Mouse (Mus musculus): ENCODE measurements around the gene Akap7. TPM values are rescaled to one million over a fixed set of nuclear protein-coding genes. Genes with fewer than 3 reads are reported as not detected.

The Akap7 gene
- total RNA-seq, 2 experiments from 2014 or later, result 47.5 to 60.7 TPM

DNA sequence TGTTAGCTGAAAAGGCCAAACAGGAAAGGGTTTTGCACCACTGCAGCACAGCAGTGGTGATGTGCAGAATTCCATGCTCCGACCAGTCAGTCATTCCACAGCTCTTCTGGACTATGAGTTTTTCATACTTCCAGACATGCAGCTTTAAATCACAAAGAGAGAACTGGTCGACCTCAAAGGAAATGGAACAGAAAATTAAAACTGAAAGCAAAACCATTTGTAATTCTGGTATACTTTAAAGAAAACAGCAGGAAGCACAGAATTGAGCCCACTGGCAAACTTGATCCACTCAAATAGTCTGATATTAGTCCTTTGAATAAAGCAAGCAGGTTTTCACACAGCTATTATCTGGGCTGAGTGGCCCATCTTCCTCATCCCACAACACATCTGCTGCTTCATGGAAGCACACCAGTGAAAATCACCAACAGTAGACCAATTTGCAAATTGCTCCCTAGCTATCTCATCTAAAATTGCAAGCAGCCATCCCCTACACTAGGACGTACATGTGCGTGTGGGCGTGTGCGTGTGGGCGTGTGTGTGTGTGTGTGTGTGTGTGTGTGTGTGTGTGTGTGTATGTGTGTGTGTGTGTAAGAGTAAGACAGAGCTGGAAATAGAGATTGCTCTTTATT, 156.4 kb downstream of the Akap7 start:
- intact Hi-C loops (cut with DNase I), result no loop called here
- DNase-seq, result no peak

DNA sequence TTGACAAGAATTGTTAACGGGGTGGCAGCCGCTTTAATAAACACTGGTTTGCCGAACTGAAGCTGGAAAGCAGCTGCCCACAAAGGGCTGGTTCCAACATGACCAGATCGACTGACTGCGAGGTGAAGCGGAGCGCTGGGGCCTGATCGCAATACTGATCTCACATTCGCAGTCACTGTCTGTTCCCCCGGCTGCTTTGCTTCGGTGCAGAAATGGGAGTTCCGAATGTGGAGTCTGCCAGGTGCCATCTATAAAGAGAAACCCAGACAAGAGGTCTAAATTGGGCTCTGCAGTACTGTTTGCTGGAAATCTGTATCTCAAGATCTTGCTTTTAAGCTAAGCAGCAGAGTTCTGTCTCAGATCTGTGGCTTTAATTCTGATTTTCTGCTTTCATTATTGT, 161.8 kb downstream of the Akap7 start:
- DNase-seq, result no peak
- intact Hi-C loops (cut with DNase I), result no loop called here

DNA sequence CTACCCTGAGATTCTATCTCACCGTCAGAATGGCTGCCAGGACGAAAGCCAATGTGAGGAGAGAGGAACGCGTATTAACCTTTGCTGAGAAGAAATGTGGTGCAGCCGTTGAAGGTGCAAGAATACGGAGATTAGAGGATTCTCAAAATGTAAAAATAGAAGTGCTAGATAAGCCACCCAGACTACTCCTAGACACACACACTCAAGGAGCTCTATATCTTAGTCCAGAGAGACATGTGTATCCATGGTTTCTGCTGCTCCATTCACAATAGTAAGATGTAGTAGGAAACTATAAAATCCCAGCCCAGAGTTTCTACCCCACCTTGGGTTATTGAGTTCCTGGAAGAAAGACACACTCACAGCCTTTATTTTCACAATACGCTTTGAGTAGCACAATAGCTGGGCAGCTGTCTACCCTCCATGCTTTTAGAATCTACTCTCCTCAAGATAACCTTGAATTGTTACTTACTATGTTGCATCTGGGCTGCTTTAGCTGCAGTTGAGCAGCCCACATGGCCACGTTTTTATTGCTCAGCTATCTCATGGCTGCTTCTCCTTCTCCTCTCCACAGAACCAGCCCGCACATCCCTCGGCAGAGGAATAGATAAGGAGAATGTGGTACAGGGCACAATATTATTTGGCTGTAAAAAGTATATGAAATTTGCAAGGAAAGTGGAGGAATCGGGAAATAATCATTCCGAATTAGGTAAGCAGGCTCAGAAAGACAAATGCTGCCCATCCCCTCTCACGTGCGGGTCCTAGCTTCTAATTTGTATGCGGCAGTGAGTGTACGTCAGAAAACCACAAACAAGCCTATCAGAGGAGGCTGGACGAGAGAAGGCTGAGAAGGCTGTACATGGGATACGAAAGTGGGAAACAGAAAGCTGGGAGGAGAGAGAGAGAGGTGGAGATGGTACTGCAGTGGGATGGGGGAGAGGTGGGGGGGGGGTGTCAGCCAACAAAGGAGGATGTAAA, 162.6 kb downstream of the Akap7 start:
- DNase-seq, result no peak
- intact Hi-C loops (cut with DNase I), result no loop called here

DNA sequence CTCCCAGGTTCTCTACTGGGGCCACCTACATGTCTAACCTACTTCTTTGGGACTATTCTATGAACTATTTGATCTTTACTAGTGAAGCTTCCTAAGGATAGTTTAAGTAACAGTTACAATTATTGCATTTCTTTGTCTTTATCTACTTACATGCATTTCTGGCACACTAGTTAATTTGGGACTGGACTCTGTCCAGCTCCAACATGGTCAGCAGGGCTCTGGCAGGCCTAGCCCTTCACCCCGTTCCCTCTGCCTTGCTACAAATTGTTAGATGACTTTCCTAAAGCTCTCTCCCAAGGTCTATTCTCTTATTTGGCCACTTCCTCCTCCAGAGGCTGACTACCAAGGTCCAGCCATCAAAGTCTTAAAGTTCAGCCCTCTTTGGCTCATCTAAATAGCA, 165.9 kb downstream of the Akap7 start:
- intact Hi-C loops (cut with DNase I), result no loop called here
- no peak for DNase-seq

DNA sequence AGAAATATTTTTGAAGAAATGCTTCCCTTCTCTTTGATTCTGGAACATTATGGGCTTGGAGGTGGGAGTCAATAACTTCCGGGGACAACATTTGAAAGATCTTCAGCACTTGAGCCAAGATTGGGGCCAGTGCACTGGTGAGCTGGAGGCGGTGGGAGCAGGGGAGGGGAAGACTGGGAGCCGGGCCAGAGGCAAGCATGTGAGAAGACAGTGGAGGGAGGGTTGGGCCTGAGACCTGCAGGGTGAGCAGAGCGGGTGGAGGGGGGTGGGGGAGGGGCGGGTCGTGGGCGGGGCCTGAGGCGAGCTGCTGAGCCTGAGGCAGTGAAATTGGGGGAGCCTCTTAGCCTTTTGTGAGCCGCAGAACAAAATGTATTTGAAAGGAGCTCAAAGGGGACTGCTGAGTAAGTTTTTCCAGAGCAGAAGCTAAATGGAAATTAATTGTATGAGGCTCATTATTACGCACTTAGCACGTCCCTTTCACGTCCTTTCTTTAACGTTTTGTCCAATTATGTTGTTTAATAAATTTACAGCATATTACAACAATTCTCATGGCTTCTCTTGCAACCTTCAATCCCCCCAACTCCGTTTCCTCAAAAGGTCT, 167.4 kb downstream of the Akap7 start:
- peak; percentile 5 to 18 for DNase-seq
- intact Hi-C loops (cut with DNase I), result no loop called here

DNA sequence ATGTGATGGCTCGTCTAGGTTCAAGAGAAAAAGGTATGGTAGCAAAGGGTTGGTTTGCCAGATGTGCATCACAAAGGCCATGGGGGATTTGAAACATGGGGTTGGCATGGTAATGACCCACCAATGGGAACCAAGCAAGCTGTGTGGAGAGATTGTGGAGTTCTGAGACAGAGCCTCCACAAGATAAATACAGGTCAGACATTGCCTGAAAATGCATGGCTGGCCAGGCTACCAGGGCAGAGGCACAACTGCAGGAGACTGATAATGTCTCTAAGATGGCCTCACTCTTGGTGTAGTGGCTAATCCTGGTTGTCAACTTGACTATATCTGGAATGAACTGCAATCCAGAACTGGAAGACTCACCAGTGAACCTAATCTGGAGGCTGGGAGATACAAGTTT, 174.1 kb downstream of the Akap7 start:
- intact Hi-C loops (cut with DNase I), result no loop called here
- no peak for DNase-seq

DNA sequence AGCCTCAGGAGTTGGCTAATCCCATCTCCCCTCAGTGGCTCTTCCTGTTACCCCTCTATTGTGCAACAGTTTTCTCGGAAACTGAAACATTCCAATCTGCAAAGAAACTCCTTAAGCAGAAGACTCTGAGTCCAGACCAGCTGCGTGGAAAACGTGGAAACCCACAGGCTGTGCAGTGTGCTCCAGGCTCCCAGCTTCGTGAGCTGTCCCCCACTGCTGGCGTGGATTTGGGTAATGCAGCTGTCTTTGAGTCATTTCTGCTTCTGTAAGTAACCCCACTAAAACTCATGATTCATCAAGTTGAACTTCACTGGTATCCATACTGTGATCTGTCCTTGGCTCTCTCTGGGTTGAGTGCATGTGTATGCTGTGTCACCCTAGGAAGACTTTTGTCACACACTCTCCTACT, 179.2 kb downstream of the Akap7 start:
- intact Hi-C loops (cut with DNase I), result no loop called here
- peak; percentile 28 to 37 for DNase-seq

DNA sequence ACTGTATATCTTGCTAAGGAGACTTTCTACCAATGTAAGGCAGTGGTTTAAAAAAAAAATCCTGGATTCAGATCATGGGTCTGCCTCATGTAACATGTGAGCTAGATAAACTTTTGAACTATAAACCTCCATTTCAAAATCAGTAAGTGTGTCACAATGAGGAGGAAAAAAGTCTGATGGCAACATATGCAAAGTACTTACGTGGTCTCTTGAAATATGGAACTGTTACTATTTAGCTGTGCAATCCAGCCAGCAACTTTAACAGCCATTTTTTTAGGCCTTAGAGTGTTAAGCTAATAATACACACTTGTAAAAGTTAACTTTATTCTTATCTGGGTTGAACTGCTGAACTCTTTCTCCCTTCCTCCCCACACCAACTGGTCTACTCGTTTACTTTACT, 181.6 kb downstream of the Akap7 start:
- DNase-seq, result no peak
- intact Hi-C loops (cut with DNase I), result no loop called here

DNA sequence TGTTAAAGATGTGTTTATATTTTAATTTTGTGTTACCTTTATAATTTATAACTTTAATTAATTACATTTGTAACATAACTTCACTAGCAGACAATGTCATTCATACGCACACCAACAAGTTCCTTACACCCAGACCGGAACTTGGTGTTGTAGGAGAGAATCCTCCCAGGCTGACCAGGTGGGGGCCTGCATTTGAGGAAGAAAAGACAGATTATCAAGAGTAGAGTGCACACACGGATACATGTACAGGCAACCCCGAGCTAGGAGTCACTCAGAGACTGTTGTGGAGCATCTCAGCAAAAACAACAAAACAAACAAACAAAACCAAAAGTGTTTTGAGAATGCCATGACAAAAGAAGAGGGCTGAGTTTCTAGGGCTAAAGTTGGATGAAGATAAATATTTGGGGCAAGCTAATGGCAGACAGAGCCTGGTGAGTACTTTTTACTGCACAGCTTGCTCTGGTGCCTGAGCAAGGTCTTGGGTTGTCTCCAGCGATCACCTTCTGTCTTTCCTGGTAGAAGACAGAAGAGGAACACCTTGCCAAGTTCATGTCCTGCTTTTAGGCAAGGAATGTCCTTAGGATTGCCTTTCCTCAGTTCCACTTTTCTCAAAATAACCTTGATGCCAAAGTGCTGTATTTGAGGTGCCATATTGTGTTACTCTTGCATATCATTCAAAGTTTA, 186.7 kb downstream of the Akap7 start:
- no peak for DNase-seq
- intact Hi-C loops (cut with DNase I), result no loop called here

Other genes with a start within 250 kb of the Akap7 start
- 10 to 100 TPM; 66.4 to 68.5 TPM for gene Epb41l2, start 51.9 kb upstream of the Akap7 start, total RNA-seq (2021)
- gene Smlr1, start 228.4 kb upstream of the Akap7 start, total RNA-seq (2021), result not detected

All from heart, postnatal 14 days (tissue).